Mouse (Mus musculus): ENCODE data around the gene Myoz1.
"Not testable (repeated sequence)": the region's sequence is repeated elsewhere in the genome, so short reads cannot be mapped to it uniquely, and the experiment has no call there.

Myoz1 gene

GRCm38 (mm10) chr14:20637818-20638574, 18.3 kb downstream of the Myoz1 start:
- no peak for DNase-seq (ENCODE audit: low spot score)

- DNase-seq (ENCODE audit: low spot score): not testable (repeated sequence)
Observed at GRCm38 (mm10) chr14:20636968-20637367, 19.4 kb downstream of the Myoz1 start.

GRCm38 (mm10) chr14:20635546-20635945, 20.8 kb downstream of the Myoz1 start:
- no peak for DNase-seq (ENCODE audit: low spot score)

- DNase-seq (ENCODE audit: low spot score): no peak
Observed at GRCm38 (mm10) chr14:20631253-20631652, 25.1 kb downstream of the Myoz1 start.

- no peak for DNase-seq (ENCODE audit: low spot score)
Observed at GRCm38 (mm10) chr14:20626971-20627370, 29.4 kb downstream of the Myoz1 start.

- no peak for DNase-seq (ENCODE audit: low spot score)
Observed at GRCm38 (mm10) chr14:20626447-20626846, 29.9 kb downstream of the Myoz1 start.

- DNase-seq (ENCODE audit: low spot score): no peak
Observed at GRCm38 (mm10) chr14:20622907-20623306, 33.4 kb downstream of the Myoz1 start.

- no peak for DNase-seq (ENCODE audit: low spot score)
Observed at GRCm38 (mm10) chr14:20622412-20622811, 33.9 kb downstream of the Myoz1 start.

GRCm38 (mm10) chr14:20621903-20622302, 34.4 kb downstream of the Myoz1 start:
- DNase-seq (ENCODE audit: low spot score): no peak

GRCm38 (mm10) chr14:20619131-20619530, 37.2 kb downstream of the Myoz1 start:
- DNase-seq (ENCODE audit: low spot score): no peak

- DNase-seq (ENCODE audit: low spot score): no peak
Observed at GRCm38 (mm10) chr14:20618211-20618610, 38.1 kb downstream of the Myoz1 start.

- DNase-seq (ENCODE audit: low spot score): no peak
Observed at GRCm38 (mm10) chr14:20616421-20616820, 39.9 kb downstream of the Myoz1 start.

GRCm38 (mm10) chr14:20615075-20615474, 41.3 kb downstream of the Myoz1 start:
- DNase-seq (ENCODE audit: low spot score): no peak

GRCm38 (mm10) chr14:20612820-20613219, 43.5 kb downstream of the Myoz1 start:
- no peak for DNase-seq (ENCODE audit: low spot score)

- DNase-seq (ENCODE audit: low spot score): no peak
Observed at GRCm38 (mm10) chr14:20610146-20610545, 46.2 kb downstream of the Myoz1 start.

- no peak for DNase-seq (ENCODE audit: low spot score)
Observed at GRCm38 (mm10) chr14:20609519-20609918, 46.8 kb downstream of the Myoz1 start.

GRCm38 (mm10) chr14:20607396-20608126, 48.8 kb downstream of the Myoz1 start:
- no peak for DNase-seq (ENCODE audit: low spot score)

- DNase-seq (ENCODE audit: low spot score): no peak
Observed at GRCm38 (mm10) chr14:20601287-20601686, 55.1 kb downstream of the Myoz1 start.

GRCm38 (mm10) chr14:20600203-20600602, 56.1 kb downstream of the Myoz1 start:
- no peak for DNase-seq (ENCODE audit: low spot score)

- DNase-seq (ENCODE audit: low spot score): no peak
Observed at GRCm38 (mm10) chr14:20599542-20599941, 56.8 kb downstream of the Myoz1 start.

Measured in retina, embryonic 14.5 days (tissue).